Mouse (Mus musculus) heart, adult 9 months (tissue): ENCODE data around the gene Gm21708.
"Not testable (repeated sequence)": the region's sequence is repeated elsewhere in the genome, so short reads cannot be mapped to it uniquely, and the experiment has no call there.

Source experiments
- DNase-seq, 2 experiments: peaks; one replicate each; pipeline ENCODE4 v3.0.0; 2022; ENCODE audit warnings: low spot score in 2 of 2

Gm21708 gene

GRCm38 (mm10) chrY:3410067-3410466, at the start of gene Gm21708, which contains the start of gene Gm21704:
Gene Gm21708 (minus strand): TSS chrY:3410167.
Gene Gm21704 (minus strand): TSS chrY:3410167.
- DNase-seq, result not testable (repeated sequence)
